Mouse (Mus musculus) CH12F3 (cell line): ENCODE measurements around the gene Fscn3.

Source experiments
- in situ Hi-C: fragments of 300-500 bp; cut with MboI; formaldehyde crosslinking; loops from 2 replicates; pipeline ENCODE4 v1.14.3; 2020; ENCODE audit warnings: low sequenced_read_pairs

Gene Fscn3

DNA sequence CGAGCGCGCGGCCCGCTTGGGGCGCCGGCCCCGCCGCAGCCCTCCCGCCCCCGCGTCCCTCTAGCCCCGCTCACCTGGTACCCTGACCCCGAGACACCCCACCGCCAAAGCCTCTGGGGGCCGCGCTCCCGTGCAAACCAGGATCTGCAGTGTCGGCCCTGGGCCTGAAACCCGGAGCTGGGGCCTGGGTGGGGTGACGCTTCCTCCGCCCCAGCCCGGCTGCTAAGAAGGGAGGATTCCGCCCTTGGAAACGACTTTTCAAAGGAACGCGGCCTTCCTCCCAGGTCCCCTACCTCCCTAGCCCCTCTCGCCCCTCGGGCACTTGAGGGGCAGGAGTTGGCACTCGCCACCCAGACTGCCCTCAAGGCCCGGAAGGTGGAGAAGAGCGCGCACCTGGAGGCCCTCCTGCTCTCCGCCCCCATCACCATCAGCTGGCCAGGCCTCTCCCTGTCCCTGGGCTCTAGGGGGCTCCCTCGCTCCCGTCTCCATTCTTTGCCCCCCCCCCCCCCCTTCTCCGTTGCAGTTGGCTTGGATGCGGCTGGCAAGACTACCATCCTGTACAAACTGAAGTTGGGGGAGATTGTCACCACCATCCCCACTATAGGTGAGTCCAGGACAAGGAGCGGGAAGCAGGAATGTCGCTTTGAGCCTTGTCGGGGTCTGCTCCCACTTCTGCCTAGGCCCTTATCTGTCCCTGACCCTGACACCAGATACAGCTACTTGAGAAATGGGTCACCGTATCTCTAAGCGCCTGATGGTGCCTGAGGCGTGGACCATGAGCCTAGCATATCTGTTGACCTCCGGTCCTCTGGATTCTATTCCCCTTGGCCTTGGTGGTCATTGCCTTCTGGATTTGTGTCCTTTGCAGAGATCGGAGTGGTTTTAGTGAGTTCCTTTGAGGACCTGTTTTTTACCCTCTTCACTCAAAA, 3.6 kb upstream of the Fscn3 start:
- in situ Hi-C loops = no loop called here

DNA sequence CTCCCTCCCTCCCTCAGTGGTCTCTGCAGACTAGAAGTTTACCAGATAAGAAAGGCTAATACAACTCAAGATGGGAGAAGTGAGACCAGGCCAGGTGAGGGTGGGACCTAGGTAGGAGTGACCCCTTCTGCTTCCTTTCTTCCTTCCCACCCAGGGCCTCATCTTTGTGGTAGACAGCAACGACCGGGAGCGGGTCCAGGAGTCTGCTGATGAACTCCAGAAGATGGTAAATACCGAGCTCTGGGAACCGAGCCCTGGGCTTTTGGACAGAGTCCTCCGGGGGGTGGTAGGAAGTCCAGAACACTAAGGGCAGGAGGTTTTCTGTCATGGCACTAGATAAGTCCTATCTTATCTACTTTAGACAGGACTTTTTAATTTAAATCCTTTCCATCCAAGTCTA, 2.6 kb upstream of the Fscn3 start:
- in situ Hi-C loops = no loop called here

DNA sequence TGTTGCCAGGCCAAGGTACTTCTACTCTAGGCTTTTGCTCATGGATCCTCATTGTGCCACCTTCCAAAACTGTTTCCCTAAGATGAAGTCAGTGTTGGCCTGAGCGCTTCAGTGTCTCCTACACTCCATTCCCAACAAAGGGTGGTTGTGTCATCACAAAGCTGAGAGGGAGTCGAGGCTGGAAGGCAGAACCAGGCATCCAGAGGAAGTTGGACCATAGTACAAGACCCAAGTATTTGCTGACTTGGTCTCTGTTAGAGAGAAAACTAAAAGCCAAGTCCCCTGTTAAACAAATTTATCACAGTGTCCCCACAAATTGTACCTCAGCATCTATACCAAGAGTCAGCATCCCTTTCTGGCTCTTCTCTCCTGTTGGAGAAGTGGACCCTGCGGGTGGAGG, 701 bp downstream of the Fscn3 start, which contains the start of gene Gcc1:
Gene Gcc1, minus strand, starts transcription at position 101 of the 400 bp plus-strand sequence.
- in situ Hi-C loops = no loop called here

DNA sequence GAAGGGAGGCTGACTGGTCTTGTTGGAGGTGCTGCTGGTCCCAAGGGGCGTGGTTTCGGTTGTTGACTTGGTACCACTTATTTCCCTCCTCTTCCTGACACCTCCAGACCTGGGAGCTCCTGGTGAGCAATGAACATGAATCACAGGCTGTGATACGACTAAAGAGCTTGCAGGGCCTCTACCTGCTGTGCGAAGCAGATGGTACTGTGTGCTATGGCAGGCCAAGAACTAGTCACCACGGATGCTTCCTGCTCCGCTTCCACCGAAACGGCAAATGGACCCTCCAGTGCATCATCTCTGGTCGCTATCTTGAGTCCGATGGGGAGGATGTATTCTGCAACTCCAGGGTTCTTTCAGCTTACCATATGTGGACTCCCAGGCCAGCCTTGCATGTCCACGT, 2.3 kb downstream of the Fscn3 start:
- in situ Hi-C loops = no loop called here

DNA sequence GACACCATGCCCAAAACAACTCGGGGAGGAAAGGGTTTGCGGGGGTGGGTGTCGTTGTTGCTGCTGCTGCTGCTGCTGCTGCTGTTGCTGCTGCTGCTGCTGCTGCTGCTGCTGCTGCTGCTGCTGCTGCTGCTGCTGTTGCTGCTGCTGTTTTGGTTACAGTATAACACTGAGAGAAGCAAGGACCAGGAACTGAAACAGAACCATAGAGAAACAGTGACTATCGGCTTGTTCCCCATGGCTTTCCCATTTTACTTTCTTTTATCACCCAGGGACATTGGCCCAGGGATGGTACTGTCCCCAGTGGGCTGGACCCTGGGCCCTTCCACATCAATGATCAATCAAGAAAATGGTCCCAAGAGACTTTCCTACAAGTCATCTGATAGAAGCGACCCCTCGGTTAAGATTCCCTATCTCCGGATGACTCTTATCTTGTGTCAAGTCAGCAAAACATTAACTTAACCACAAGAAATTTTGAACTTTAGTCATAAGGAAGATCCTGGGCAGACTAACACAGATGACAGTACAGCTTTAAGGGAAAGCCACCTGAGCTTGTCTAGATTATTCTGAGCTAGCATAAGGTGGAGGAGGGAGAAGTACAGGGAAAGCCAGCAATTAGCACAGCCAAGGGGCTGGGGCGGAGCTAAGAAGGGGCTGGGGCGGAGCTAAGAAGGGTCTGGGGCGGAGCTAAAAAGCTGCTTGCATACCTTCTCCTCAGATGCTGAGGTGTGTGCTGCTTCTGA, 3.4 kb downstream of the Fscn3 start:
- in situ Hi-C loops = no loop called here

DNA sequence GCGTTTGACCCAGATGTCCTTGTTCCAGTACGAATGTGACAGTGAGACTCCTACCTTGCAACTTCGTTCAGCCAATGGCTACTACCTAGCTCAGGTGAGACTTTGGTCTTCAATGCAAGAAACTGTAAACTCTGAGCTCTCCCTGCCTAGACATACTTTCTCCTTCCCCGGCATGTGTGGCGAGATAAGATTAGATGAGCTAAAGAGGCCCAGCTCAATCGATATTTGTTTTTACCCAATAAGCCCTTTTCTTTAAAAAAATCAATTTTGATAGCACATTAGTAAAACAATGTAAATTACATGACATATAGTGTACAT, 3.9 kb downstream of the Fscn3 start:
- in situ Hi-C loops = no loop called here

DNA sequence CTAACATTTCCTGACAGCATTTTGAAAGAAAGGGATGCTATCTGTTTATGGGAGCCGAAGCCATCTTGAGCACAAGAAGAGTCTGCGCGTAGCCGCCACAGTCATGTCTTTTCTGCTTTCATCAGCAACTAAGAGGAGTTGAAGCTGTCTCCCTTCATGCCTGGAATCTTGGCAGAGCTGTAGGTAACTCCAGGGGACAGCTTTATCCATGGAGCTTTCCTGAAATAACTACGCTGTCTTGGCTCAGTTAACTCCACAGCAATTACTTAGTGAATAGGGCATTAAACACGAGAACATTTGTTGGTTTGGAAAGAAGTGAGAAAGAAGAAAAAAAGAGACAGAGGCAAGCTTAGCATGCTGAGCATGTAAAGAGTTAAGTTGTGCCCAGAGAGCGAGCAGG, 20.3 kb downstream of the Fscn3 start:
- in situ Hi-C loops = no loop called here

DNA sequence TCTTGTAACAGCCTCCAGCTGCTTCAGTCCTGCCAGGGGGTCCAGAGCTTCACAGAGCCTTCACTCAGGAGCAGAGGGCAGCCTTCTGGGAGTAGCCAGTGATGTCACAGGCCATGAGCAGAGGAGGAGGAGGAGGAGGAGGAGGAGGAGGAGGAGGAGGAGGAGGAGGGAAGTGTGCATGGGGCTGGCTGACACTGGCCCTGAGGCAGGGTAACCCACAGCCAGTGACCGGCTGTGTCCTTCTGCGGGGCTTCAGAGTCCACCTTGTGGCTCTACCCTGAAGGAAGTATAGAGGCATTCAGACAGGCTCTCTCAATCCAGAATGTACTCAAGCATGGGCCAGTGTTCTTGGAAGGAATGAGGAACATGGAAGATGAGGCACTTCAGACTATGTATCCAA, 21.7 kb downstream of the Fscn3 start, which contains the start of gene Pax4:
Gene Pax4, minus strand, starts transcription at position 101 of the 400 bp plus-strand sequence.
- in situ Hi-C loops = no loop called here

DNA sequence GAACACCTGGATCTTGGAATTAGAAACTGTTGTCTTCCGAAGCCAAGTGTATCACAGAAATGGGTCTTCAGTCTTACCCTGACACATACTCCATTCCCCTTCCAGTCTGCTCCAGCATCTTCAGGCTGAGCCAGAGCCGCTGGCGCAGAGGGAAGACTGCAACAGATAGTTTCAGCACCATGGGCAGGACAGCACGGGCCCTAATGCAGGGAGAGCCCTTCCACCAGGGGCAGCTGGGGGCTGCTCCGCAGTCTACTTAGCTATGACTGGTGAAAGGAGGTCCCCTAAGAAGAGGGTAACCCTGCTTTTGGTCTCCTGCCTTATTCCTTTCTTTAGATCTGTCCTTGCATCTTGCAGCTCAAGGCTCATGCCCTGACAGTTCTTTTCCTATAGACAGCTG, 22.9 kb downstream of the Fscn3 start:
- in situ Hi-C loops = no loop called here

DNA sequence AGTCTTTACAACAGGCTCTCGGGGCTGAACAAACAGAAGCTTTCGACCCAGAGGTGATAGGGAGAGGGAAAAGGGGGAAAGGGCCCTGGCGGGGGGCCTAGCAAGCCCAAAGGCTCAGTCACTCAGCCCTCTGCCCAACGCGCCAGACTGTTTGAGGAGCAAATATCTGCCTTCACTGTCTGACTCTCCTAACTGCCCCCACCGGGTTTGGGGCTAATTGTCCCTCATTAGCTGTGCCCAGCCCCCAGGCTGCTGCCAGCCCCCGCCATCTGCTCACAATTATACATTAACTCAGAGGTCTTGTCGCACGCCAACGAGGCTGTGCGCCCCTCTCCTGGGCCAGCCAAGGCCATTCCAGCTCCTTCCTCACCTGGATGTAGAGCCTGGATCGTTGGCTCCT, 23.4 kb downstream of the Fscn3 start:
- in situ Hi-C loops = no loop called here

DNA sequence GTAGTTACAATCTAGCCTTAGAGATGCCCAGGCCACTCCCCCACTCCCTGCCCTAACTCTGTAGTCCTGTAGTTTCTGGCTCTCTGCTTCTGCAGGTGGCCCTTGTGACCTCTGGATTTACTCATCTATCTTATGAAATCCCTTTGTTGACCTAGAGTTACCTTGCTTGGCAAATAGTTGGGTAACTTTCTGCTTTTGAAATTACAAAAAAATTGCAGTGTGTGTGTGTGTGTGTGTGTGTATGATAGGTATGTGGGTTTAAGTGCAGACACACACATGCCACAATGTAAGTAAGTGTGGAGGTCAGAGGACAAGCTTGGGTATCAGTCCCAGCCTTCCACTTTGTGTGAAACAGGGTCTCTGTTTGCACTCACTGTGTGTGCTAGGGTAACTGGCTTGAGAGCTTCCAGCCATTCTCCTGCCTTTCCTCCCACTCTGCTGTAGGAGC, 31.7 kb downstream of the Fscn3 start:
- in situ Hi-C loops = no loop called here

DNA sequence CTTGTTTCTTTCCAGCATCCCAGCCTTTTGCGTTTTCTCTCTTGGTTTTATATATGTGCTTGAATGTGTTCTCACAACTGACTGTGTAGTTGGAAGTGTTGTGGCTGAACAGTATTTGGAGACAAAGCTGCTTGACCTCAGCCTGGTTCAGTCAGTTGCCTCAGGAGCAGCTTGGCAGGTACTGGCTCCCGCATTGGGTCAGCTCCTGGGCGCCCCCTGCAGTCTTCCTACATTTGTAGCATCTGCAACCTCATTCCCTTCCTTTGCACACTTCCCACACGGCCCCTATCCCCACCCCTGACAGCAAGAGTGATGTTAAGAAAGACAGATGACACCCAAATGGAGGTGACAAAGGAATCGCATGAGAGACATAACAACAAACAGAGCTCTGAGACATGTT, 32.9 kb downstream of the Fscn3 start:
- in situ Hi-C loops = no loop called here

DNA sequence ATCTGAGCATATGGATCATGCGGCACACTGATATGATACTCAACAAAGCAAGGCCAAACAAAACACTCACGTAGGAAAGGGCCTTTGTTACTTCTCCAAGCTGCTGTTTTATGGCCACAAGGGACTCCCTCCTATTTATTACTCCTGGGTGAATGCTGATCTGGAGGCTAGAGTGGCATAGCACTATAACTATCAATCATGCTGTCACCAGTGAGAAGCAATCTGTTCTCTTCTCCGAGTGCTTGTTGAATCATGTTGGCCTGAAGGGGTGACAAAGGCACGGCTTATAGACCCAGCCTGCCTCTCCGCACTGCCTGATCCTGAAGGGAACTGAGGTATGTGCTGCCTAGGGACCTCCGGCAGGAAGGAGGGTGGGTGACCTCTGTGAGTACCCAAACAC, 37.0 kb downstream of the Fscn3 start:
- in situ Hi-C loops = no loop called here

DNA sequence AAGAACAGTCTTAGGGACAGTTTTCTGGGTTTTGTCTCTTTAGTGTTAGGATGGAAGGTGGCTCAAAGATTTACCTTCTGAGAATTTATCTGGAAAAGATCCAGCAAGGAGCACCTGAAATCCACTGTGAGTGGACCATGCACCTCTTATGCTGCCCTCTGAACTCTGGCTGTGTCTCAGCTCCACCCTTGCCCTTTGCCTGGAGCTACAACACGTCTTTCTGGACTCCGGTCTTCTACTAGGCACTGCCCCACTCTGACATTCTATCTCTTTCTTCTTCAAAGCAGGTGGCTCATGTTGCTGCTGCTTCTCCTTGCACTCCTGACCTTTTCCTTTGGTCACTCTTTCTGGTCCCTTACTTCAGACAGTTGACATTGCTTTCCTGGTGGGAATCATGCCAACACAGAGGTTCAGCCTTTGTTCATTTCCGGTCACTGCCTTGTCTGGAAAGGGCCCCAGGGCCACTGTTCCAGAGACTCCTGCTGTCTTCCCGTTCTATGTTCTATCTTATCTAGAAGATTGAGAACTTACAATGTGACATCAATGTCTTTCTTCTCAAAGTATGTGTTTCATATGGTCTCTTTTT, 42.5 kb downstream of the Fscn3 start:
- in situ Hi-C loops = no loop called here

DNA sequence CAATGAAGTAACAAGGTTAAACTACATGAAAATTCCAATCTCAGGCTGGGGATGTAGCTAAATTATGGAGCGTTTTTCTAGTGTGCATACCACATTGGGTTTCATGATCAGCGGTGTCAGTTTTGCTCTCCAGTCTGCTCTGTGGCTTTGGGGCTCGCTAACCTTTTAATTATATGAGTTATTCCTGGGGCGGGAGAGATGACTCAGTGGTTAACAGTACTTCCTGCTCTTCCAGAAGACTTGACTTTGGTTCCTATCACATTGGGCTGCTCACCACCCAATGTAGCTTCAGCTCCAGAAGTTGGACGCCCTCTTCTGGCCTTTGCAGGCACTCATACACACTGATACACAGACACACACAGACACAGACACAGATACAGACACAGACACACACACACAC, 43.0 kb downstream of the Fscn3 start:
- in situ Hi-C loops = no loop called here

DNA sequence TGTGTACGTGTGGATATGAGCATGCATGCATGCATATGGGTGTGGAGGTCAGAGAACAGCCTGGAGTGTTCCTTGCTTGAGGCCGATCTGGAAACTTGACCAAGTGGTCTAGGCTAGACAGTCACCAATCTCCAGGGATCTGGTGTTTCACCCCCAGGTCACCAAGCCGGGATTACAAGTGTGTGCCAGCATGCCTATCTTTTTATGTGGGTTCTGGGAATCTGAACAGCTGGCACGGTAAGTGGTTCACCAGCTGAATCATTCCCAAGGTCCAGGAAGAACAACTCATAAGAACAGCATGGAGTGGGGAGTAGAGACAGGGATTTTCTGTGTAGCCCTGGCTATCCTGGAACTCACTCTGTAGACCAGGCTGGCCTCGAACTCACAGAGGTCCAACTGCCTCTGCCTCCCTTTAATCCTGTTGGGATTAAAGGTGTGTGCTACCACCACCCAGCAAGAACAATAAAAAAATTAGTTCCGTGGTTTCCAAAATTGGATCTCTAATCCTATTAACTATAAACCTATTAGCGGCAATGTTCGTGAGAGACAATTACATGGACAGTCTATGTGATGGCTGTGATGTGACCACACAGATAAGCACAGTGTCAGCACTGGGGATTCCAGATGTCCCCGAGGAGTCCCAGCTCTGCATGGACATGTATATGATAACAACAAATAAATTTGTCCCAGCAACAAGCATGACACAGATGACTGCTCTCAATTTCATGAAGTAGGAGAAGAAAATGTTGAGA, 43.9 kb downstream of the Fscn3 start:
- in situ Hi-C loops = no loop called here

DNA sequence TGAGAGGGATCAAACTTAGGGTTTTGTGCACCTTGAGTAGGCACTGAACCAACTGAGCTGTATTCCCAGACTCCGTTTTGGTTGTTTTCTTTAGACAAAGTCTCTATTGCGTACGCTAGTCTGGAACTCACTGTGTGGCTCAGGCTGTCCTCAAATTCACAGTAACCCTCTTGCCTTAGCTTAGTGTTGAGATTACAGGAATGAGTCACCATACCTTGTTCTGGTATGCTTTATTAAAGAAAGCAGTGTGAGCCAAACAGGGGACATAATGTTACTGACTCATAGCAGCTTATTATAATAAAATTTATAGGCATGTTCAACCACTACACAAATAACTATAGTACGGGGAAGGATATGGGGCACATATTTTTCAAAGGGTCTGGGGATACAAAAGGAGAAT, 46.6 kb downstream of the Fscn3 start:
- in situ Hi-C loops = no loop called here

DNA sequence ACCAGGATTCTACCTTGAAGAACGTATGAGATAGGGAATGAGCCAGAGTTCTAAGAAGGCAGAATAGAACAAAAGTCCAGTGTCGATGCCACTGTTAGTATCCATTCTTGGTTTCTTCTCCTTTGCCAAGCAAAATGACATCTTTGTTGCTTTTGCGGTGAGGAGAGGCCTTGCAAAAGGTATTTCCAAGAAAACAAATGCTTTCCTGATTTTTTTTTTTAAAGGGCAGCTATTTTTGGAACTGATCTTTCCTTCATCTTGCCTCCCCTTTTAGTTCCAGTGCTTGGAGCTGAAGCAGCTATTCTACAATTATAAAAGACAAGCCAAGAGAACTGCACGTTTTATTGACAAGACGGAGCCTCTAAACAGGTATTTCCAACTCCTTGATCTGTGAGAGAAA, 47.2 kb downstream of the Fscn3 start, which contains the start of gene Snd1:
Gene Snd1, plus strand, starts transcription at position 301 of the 400 bp plus-strand sequence.
- in situ Hi-C loops = no loop called here

DNA sequence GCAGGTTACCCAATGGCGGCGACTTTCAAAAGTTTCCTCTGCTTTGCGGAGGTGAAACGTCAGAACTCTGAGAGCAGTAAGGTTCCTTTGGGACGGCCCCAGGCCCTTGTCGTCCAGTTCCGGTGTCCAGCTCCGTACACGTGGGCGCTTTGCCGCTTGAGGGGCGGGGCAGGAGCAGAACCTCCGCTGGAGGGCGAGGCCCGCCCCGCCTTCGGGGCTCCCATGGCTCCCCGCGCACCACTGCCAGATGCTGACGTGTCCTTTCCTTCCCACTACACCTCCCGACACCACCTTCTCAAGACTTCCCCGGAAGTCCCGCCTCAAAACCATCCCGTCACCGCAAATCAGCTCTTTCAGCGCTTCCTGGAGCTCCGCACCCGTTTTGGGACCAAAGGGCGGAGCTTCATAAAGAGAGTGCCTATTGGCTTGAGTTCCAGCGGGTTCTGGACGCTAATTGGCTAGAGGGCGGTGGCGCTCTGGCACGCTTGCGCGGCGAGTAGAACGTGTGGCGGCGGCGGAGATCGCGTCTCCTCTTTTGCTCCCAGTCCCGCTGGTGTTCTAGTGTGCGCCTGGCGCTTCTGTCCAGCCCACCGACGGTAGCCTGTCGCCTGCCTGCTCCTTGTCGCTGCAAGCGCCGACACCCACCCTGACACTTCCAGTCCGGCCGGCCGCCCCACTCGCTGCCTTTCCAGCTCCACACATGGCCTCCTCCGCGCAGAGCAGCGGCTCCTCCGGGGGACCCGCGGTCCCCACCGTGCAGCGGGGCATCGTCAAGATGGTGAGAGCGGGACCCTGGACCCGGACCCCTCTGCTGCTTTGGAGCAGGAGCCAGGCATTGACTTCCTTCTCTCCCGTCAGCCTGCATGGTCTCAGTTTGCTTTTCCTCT, 52.5 kb downstream of the Fscn3 start:
- in situ Hi-C loops = no loop called here
